Mouse (Mus musculus) heart, embryonic 14.5 days (tissue): ENCODE results near the gene Rex2. TPM values are rescaled to one million over a fixed set of nuclear protein-coding genes. Genes with fewer than 3 reads are reported as not detected.
"Not testable (repeated sequence)": the region's sequence is repeated elsewhere in the genome, so short reads cannot be mapped to it uniquely, and the experiment has no call there.

Experiments used
- ATAC-seq: fragments of 200-750 bp; cut with Nextera tagmentation; 2 replicates; pipeline ENCODE4 v1.8.0; 2017; ENCODE audit warnings: low read depth, moderate TSS enrichment; ENCODE audit not compliant: insufficient number of reproducible peaks, insufficient read depth, low FRiP score
- H3K27ac ChIP-seq, 2 experiments: fragments of 200-500 bp in 1 of 2; fragments of 300-500 bp in 1 of 2; sonication (generic) in 1 of 2; replicated peaks in 1 of 2; 2 replicates each; pipeline ENCODE4 v1.5.1; 2012 to 2014; ENCODE audit warnings: low read depth in 2 of 2, low read length in 2 of 2, control low read depth in 1 of 2, mild to moderate bottlenecking in 1 of 2, mixed read lengths in 1 of 2; ENCODE audit not compliant: control insufficient read depth in 1 of 2, insufficient read depth in 1 of 2
- H3K27me3 ChIP-seq: fragments of 300-500 bp; sonication (generic); 2 replicates; pipeline ENCODE4 v1.6.1; 2014; ENCODE audit warnings: mild to moderate bottlenecking, low read length, control low read depth; ENCODE audit not compliant: control insufficient read depth, insufficient read depth
- H3K36me3 ChIP-seq: fragments of 300-500 bp; sonication (generic); 2 replicates; pipeline ENCODE4 v1.6.1; 2014; ENCODE audit warnings: mild to moderate bottlenecking, control low read depth, low read length, mixed read lengths; ENCODE audit not compliant: control insufficient read depth, insufficient read depth
- H3K4me1 ChIP-seq, 2 experiments: fragments of 200-500 bp in 1 of 2; fragments of 300-500 bp in 1 of 2; sonication (generic) in 1 of 2; 2 replicates each; pipeline ENCODE4 v1.6.1; 2012 to 2014; ENCODE audit warnings: low read length in 2 of 2, control low read depth in 1 of 2, mixed read lengths in 1 of 2; ENCODE audit not compliant: control insufficient read depth in 2 of 2, insufficient read depth in 2 of 2
- H3K4me2 ChIP-seq: fragments of 300-500 bp; sonication (generic); 2 replicates; pipeline ENCODE4 v1.6.1; 2014; ENCODE audit warnings: mild to moderate bottlenecking, low read length
- H3K4me3 ChIP-seq, 2 experiments: fragments of 200-500 bp in 1 of 2; fragments of 300-500 bp in 1 of 2; sonication (generic) in 1 of 2; 2 replicates each; pipeline ENCODE4 v1.5.1; 2012 to 2014; ENCODE audit warnings: low read length in 2 of 2, mild to moderate bottlenecking in 2 of 2, control low read depth in 1 of 2, low read depth in 1 of 2, moderate library complexity in 1 of 2; ENCODE audit not compliant: control insufficient read depth in 1 of 2, insufficient read depth in 1 of 2
- H3K9ac ChIP-seq: fragments of 300-500 bp; sonication (generic); 2 replicates; pipeline ENCODE4 v1.6.1; 2014; ENCODE audit warnings: mild to moderate bottlenecking, low read length
- H3K9me3 ChIP-seq: fragments of 300-500 bp; sonication (generic); 2 replicates; pipeline ENCODE4 v1.6.1; 2016; ENCODE audit warnings: low read length, control low read depth; ENCODE audit not compliant: control insufficient read depth
- WGBS: fragments of 180-500 bp; shearing (Covaris S2); extraction: QIAGEN DNeasy Blood & Tissue Kit; methylation state at CpG from one replicate; pipeline ENCODE4 v1.1.7; 2014; 5-methylcytosine and 5-hydroxymethylcytosine counted together
- polyA plus RNA-seq: library from polyadenylated mRNA; unstranded; fragments of >200 nt; fragmentation: Nextera tagmentation; extraction: Ambion mirVana; gene quantifications from 2 replicates; pipeline ENCODE4 v1.2.1, GENCODE M21; 2014

Rex2 gene
- not detected in 2 replicates for polyA plus RNA-seq

GRCm38 (mm10) chr4:147021550-147021949 lies at the start of gene Rex2:
Rex2 (plus strand) TSS chr4:147021850.
- H3K36me3 ChIP-seq, H3K27me3 ChIP-seq, ATAC-seq, H3K9ac ChIP-seq, H3K27ac ChIP-seq, H3K9me3 ChIP-seq, H3K4me2 ChIP-seq, H3K4me3 ChIP-seq, H3K4me1 ChIP-seq: not testable (repeated sequence)
- whole genome bisulfite sequencing = no CpG with 5 or more reads among the region's 6 CpGs

DNA sequence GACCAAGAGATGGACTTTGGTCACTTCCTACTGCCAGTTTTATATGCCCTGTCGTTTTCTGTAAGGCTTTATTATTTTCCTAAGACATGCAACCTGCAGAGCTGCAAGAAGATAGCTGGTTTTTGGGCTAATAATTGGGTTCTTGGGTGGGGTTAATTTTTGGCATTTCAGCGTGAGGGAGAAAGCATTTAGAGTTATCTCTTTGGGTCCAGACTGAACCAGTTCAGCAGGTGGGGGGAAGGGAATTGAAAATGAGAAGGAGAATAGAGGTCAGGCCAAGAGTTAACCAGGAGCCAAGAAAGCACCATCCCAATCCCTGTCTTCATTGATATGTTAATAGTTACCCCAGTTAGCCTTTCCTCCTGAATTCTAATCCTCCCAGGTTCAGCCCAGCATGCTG lies 45.1 kb upstream of the Rex2 start:
- H3K9me3 ChIP-seq, H3K4me3 ChIP-seq, ATAC-seq, H3K4me2 ChIP-seq, H3K27ac ChIP-seq, H3K36me3 ChIP-seq, H3K4me1 ChIP-seq, H3K27me3 ChIP-seq, H3K9ac ChIP-seq: not testable (repeated sequence)
- WGBS = 21% methylated on average over 2 of the region's 2 CpGs

- not testable (repeated sequence) for H3K9ac ChIP-seq, H3K9me3 ChIP-seq, H3K36me3 ChIP-seq, H3K4me2 ChIP-seq, H3K4me1 ChIP-seq, H3K27me3 ChIP-seq, ATAC-seq, H3K27ac ChIP-seq, H3K4me3 ChIP-seq
- no CpG with 5 or more reads among the region's 1 CpGs for WGBS
Measured at GRCm38 (mm10) chr4:147018400-147018799, 3.2 kb upstream of the Rex2 start.

DNA sequence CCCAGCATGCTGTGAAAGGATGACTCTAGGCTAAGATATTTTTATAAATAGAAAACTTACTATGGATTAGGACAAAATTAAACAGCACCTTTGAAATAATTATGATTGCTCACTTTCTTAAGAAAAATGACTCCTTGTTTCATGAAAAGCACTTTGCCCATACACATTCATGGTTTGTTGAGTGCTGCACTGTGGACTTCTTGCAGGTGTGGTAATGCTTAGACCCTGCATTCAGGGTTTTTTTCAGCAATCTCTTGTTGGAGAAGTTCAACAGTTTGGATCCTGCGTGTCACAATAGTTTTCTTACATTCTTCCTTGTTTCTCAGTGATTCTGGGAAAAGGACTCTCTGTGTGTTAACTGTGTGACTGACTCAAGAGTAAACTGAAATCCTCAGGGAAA lies 4.7 kb downstream of the Rex2 start:
- WGBS = 56% methylated on average over 1 of the region's 1 CpGs
- not testable (repeated sequence) for H3K9ac ChIP-seq, ATAC-seq, H3K9me3 ChIP-seq, H3K4me2 ChIP-seq, H3K4me1 ChIP-seq, H3K27me3 ChIP-seq, H3K4me3 ChIP-seq, H3K27ac ChIP-seq, H3K36me3 ChIP-seq

DNA sequence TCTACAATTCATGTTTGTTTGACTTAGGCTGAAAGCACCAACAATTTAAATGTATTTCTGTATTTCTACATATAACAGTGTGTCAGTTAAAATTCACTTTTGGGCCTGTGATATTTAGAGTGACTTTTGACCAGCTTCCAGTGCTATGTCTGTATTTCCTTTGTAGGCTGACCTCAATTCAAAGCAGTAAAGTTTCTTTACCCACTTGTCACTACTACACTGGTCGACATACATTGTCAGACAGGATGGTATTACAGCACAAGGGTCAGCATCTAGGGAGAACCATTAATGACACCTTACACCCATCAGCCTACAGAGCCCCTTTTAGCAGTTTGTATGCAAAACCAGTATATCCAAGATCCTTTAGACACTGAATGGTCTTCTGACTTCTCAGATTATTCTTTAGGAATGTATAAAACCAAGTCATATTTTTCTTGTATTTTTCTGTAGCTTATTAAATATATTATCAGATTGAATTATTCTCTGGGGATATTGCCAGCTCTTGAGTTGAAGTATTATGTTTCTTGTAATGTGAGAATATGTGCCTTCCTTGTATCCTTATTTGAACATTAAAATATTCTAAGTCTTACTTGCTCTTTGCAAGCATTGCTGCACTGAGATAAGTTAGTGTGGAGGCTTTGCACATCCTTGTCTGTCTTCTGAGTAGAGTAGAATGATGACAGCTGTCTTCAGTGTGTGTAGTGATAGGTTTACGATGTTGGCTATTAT lies 9.8 kb downstream of the Rex2 start:
- ATAC-seq, H3K9me3 ChIP-seq, H3K27me3 ChIP-seq, H3K27ac ChIP-seq, H3K9ac ChIP-seq, H3K4me2 ChIP-seq, H3K4me3 ChIP-seq, H3K4me1 ChIP-seq, H3K36me3 ChIP-seq: not testable (repeated sequence)
- WGBS = 73% methylated on average over 1 of the region's 2 CpGs

- not testable (repeated sequence) for H3K9ac ChIP-seq, H3K27ac ChIP-seq, H3K4me2 ChIP-seq, H3K9me3 ChIP-seq, ATAC-seq, H3K4me3 ChIP-seq, H3K27me3 ChIP-seq, H3K36me3 ChIP-seq, H3K4me1 ChIP-seq
- 100% methylated on average over 2 of the region's 3 CpGs for WGBS
Measured at GRCm38 (mm10) chr4:147063768-147064167, 42.1 kb downstream of the Rex2 start.

GRCm38 (mm10) chr4:147065861-147066260 lies 44.2 kb downstream of the Rex2 start:
- not testable (repeated sequence) for H3K9me3 ChIP-seq, ATAC-seq, H3K36me3 ChIP-seq, H3K4me3 ChIP-seq, H3K27me3 ChIP-seq, H3K4me1 ChIP-seq, H3K4me2 ChIP-seq, H3K27ac ChIP-seq, H3K9ac ChIP-seq
- WGBS = 75% methylated on average over 2 of the region's 3 CpGs

DNA sequence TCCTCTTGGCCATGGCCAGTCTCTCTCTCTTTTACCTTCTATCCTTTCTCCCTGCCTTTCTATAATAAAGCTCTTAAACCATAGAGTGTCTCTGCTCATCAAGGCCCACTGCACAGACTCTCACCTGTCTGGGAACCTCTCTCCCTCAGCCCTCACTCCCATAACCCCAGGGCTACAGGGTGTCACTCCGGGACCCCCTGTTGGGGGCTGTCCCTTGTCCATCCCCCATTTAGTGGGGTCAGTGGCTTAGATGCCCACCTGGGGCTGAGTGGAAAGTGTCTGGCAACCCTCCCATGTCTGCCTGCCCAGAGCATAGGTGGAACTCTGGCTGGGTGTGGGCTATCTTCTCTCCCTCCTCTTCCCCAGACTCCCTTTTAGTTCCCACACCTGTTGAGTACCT lies 44.7 kb downstream of the Rex2 start:
- not testable (repeated sequence) for H3K4me1 ChIP-seq, H3K9ac ChIP-seq, H3K9me3 ChIP-seq, H3K27ac ChIP-seq, H3K4me2 ChIP-seq, H3K4me3 ChIP-seq, H3K36me3 ChIP-seq, H3K27me3 ChIP-seq, ATAC-seq
- WGBS = 72% methylated on average over 1 of the region's 1 CpGs
